Mouse (Mus musculus) liver, adult 2 months (tissue): ENCODE results near the gene Cntf.

Experiments used
- CTCF ChIP-seq: fragments of 200-500 bp; IDR thresholded peaks from 2 replicates; pipeline ENCODE4 v1.5.1; 2011; ENCODE audit warnings: low read depth, low read length, control low read depth
- POLR2A ChIP-seq: fragments of 200-500 bp; IDR thresholded peaks from 2 replicates; pipeline ENCODE4 v1.6.1; 2011; ENCODE audit warnings: low read length, control low read depth; ENCODE audit not compliant: insufficient read depth; ENCODE audit errors: extremely low read depth

DNA sequence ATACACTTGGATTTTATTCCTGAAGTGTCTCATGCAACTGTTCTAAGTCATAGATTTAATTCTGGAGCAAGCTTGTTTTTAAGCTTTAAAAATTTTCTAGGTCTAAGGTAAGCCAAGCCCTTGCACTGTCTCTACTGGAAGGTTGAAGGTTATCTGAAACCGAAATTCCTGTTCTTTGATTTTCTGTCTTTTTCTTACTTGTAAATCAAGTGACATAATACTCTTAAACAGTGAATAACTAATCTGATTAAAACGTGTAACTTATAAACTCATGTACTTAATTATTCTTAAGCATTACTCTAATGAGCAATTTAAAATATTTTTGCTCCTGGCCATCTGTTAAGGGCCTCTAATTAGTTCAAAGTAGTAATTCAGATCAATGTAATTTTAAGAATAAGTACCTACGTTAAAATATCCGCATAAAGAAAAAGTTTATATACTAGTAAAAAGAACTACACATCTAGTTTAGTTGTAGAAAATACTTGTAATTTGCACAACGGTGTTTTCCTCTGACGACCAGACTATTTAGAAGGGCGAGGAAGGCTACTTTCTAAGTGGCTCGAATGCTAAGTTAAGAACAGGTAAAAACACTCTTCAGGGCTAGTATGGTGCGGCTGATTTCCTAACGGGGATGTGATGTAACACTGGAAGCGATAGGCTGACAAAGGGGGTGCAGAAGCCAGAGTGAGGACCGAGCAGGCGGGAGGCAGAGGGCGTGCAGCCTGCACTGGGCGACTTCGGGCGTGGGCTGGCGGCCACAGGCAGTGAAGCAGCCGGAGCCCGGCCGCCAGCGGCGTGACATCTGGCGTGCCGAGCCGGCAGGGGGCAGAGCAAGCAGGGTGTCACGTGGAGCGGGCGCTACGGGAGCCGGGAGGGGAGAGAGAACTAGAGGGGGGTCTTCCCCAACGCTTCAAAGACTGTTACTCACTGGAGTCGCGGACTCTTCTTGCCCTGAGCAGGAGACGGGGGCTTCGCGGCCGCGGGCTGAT is 28.9 kb upstream of the Cntf start:
- TF ChIP-seq CTCF (peak; percentile 76), POLR2A (peak; percentile 71; the same call in 1 of the 2 replicates)
